Mouse (Mus musculus) hindbrain, embryonic 10.5 days (tissue): ENCODE measurements around the gene Gabra5. TPM values are rescaled to one million over a fixed set of nuclear protein-coding genes. Genes with fewer than 3 reads are reported as not detected.

Experiments
- DNase-seq: peaks from one replicate; pipeline ENCODE4 v3.0.0-alpha.2; 2017; ENCODE audit warnings: low spot score
- H3K27ac ChIP-seq: fragments of 300-500 bp; sonication (generic); 2 replicates; pipeline ENCODE4 v1.5.1; 2016; ENCODE audit warnings: mild to moderate bottlenecking, moderate library complexity
- H3K27me3 ChIP-seq: fragments of 300-500 bp; sonication (generic); 2 replicates; pipeline ENCODE4 v1.6.1; 2016; ENCODE audit warnings: mild to moderate bottlenecking; ENCODE audit not compliant: poor library complexity, insufficient read depth, severe bottlenecking
- H3K36me3 ChIP-seq: fragments of 300-500 bp; sonication (generic); 2 replicates; pipeline ENCODE4 v1.6.1; 2016; ENCODE audit warnings: mild to moderate bottlenecking, moderate library complexity
- H3K4me1 ChIP-seq: fragments of 300-500 bp; sonication (generic); replicated peaks from 2 replicates; pipeline ENCODE4 v1.6.1; 2016; ENCODE audit warnings: mild to moderate bottlenecking
- H3K4me3 ChIP-seq: fragments of 300-500 bp; sonication (generic); 2 replicates; pipeline ENCODE4 v1.5.1; 2016; ENCODE audit warnings: mild to moderate bottlenecking, moderate library complexity
- H3K9me3 ChIP-seq: fragments of 300-500 bp; sonication (generic); 2 replicates; pipeline ENCODE4 v1.6.1; 2016; ENCODE audit warnings: mild to moderate bottlenecking, moderate library complexity
- WGBS: fragments of 180-500 bp; shearing (Covaris S2); methylation state at CpG from one replicate; pipeline ENCODE4 v1.1.7; 2016; 5-methylcytosine and 5-hydroxymethylcytosine counted together
- polyA plus RNA-seq: library from polyadenylated mRNA; unstranded; fragments of >200 nt; fragmentation: Nextera tagmentation; extraction: Ambion mirVana; gene quantifications from 2 replicates; pipeline ENCODE4 v1.2.1, GENCODE M21; 2016

The Gabra5 gene
- polyA plus RNA-seq, 1 experiment from 2014 or later = 0.46 TPM

- H3K27me3 ChIP-seq = no peaks in the 10 kb centered on the region
- DNase-seq = no peak
- no peaks in the 10 kb centered on the region for H3K36me3 ChIP-seq
- no peaks in the 10 kb centered on the region for H3K9me3 ChIP-seq
- H3K4me3 ChIP-seq = no peak overlapping the region
- no peaks in the 10 kb centered on the region for H3K4me1 ChIP-seq
- H3K27ac ChIP-seq = no peak overlapping the region
- 84% methylated on average over 5 of the region's 5 CpGs for WGBS
These were observed 144.5 kb downstream of the Gabra5 start for GRCm38 (mm10) chr7:57365134-57366012.

GRCm38 (mm10) chr7:57363812-57364211 is 146.0 kb downstream of the Gabra5 start:
- H3K4me3 ChIP-seq = no peak overlapping the region
- H3K9me3 ChIP-seq = no peaks in the 10 kb centered on the region
- WGBS = 92% methylated on average over 6 of the region's 6 CpGs
- H3K27me3 ChIP-seq = no peaks in the 10 kb centered on the region
- no peaks in the 10 kb centered on the region for H3K36me3 ChIP-seq
- H3K4me1 ChIP-seq = no peaks in the 10 kb centered on the region
- DNase-seq = no peak
- H3K27ac ChIP-seq = no peak overlapping the region

- 33% methylated on average over 6 of the region's 6 CpGs for WGBS
- Histone ChIP-seq H3K4me1 (peaks cover 7% of the 10 kb centered on the region), H3K27ac (no peak overlapping the region), H3K9me3 (no peaks in the 10 kb centered on the region), H3K27me3 (no peaks in the 10 kb centered on the region), H3K4me3 (no peak overlapping the region), H3K36me3 (no peaks in the 10 kb centered on the region)
- DNase-seq = peak; percentile 8
These were observed 151.9 kb downstream of the Gabra5 start for GRCm38 (mm10) chr7:57357871-57358540.

Other genes with a start within 250 kb of the Gabra5 start
- gene Gabrg3, start 122.9 kb downstream of the Gabra5 start, polyA plus RNA-seq = 0.02 TPM in 1 of 2 replicates, not detected in the other
- 5.1 and 7.0 TPM in 2 replicates for gene Gabrb3, start 90.4 kb downstream of the Gabra5 start, polyA plus RNA-seq